Mouse (Mus musculus): ENCODE measurements at regions not wholly inside any gene's neighbourhood (a gene's known extent, or its start where the extent isn't known, plus 50 kb on each side); places are given as distances from the start of the nearest gene placed in this dataset.

GRCm38 (mm10) chr13:112213652-112214081, 74.6 kb upstream of the Ankrd55 start:
- ATAC-seq (replicated peaks; ENCODE audit: insufficient number of reproducible peaks, low FRiP score, low TSS enrichment, poor library complexity, severe bottlenecking), result no peak

DNA sequence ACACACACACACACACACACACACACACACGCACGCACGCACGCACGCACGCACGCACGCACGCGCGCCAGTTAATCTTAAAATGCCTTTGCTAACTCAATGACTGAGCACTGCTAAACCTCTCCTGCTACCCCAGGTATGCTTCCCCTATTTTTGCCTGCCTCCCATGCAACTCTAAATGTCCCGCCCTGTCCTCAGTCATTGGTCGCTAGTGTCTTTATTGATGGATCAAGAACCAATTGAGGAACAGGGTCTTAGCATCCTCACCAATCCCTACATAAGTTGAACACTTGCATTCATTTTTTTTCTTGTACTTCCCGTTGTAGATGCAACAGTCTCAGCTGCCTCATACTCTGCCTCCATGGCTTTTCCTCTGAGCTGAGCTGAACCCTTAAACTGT, 72.2 kb upstream of the Ankrd55 start:
- ATAC-seq (replicated peaks; ENCODE audit: insufficient number of reproducible peaks, low FRiP score, low TSS enrichment, poor library complexity, severe bottlenecking), result no peak

- ATAC-seq (replicated peaks; ENCODE audit: insufficient number of reproducible peaks, low FRiP score, low TSS enrichment, poor library complexity, severe bottlenecking), result no peak
Measured at GRCm38 (mm10) chr13:112218389-112218788, 69.9 kb upstream of the Ankrd55 start.

DNA sequence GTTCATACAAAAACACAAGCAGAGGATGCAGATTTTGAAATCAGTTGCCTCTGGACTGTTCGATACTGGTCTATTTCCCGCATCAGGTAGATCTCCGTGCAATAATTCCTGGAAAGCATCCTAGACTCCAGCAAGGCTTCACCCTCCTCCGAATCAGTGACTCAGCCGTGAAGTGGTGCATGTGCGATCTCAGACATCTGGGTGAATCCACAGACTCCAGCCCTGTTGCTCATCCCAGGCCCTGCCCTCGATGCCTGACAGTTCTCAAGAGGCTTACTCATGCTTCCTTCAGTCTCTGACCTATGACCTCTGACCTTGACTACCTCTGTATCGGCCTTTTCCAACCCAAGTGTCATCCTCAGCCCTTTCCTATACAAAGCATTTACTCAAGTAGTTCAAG, 68.1 kb upstream of the Ankrd55 start:
- ATAC-seq (replicated peaks; ENCODE audit: insufficient number of reproducible peaks, low FRiP score, low TSS enrichment, poor library complexity, severe bottlenecking), result no peak

GRCm38 (mm10) chr13:112223616-112224015, 64.6 kb upstream of the Ankrd55 start:
- ATAC-seq (replicated peaks; ENCODE audit: insufficient number of reproducible peaks, low FRiP score, low TSS enrichment, poor library complexity, severe bottlenecking), result no peak

GRCm38 (mm10) chr13:112227766-112228165, 60.5 kb upstream of the Ankrd55 start:
- no peak for ATAC-seq (replicated peaks; ENCODE audit: insufficient number of reproducible peaks, low FRiP score, low TSS enrichment, poor library complexity, severe bottlenecking)

DNA sequence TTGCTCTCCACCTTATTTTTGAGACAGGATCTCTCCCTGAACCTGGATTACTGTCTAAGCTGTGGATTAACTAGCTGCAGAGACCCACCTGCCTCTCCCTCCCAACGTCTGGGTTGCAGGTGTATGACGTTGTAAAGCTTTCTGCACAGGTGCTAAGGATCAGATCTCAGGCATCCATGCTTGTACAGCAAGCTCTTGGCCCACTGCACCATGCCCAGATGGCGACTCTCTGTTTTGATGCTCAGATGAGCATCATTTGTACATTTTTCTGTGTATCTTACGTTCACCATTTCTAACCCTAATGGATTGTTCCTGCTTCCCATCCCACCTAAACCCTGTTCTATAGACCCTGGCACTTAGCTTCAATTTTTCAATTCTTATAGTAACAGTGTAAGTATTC, 59.4 kb upstream of the Ankrd55 start:
- no peak for ATAC-seq (replicated peaks; ENCODE audit: insufficient number of reproducible peaks, low FRiP score, low TSS enrichment, poor library complexity, severe bottlenecking)

DNA sequence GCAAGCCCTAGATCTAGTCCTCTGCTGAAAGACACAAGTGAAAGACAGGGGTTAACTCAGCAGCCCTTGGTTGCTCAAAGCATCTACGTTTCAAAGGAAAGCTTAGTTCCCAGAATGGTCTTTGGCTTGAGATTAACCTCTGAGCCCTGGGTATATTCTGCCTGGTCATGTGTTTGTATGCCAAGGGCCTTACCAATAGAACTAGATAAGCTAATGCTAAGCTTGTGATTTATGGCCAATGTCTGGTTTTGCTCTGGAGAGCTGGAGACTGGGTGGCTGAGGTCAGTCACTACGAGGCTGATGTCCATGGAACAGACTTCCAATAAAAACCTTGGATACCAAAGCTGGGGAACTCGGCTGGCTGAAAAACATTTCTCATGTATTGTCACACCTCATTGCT, 58.1 kb upstream of the Ankrd55 start:
- ATAC-seq (replicated peaks; ENCODE audit: insufficient number of reproducible peaks, low FRiP score, low TSS enrichment, poor library complexity, severe bottlenecking), result no peak

- no peak for ATAC-seq (replicated peaks; ENCODE audit: insufficient number of reproducible peaks, low FRiP score, low TSS enrichment, poor library complexity, severe bottlenecking)
Measured at GRCm38 (mm10) chr13:112234695-112235094, 53.6 kb upstream of the Ankrd55 start.

GRCm38 (mm10) chr13:112236956-112237355, 51.3 kb upstream of the Ankrd55 start:
- ATAC-seq (replicated peaks; ENCODE audit: insufficient number of reproducible peaks, low FRiP score, low TSS enrichment, poor library complexity, severe bottlenecking), result no peak

DNA sequence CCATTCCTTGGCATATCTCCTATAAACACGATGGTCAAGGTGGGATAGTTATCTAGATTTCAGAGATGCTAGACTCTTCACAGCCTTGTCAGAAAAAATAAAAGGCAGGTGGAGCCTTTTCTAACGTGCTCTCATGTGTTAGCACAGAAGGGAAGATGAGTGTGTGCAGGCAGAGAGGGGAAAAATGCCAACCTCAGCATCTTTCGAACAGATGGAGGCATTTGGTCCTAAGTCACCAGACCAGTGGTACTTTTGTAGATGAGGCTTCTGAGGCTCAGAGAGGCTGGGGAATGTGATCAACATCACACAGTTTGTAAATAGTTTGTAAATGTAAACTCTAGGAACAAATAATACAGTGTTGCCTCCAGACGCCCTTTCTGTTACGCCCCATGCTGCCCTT, 50.9 kb upstream of the Ankrd55 start:
- no peak for ATAC-seq (replicated peaks; ENCODE audit: insufficient number of reproducible peaks, low FRiP score, low TSS enrichment, poor library complexity, severe bottlenecking)

- no peak for ATAC-seq (replicated peaks; ENCODE audit: insufficient number of reproducible peaks, low FRiP score, low TSS enrichment, poor library complexity, severe bottlenecking)
Measured at GRCm38 (mm10) chr13:112237917-112238316, 50.3 kb upstream of the Ankrd55 start.

Measured in monocyte, adult 5-6 weeks (primary cell).